Mouse (Mus musculus) fat pad, adult 2 months (tissue): Measurements from ENCODE around the gene Zmynd11.

Experiments
- DNase-seq: peaks from one replicate; pipeline ENCODE4 v3.0.0-alpha.2; 2011; ENCODE audit warnings: low read depth, low spot score; ENCODE audit errors: extremely low read depth

The Zmynd11 gene

GRCm38 (mm10) chr13:9663593-9663992, 101.5 kb downstream of the Zmynd11 start:
- DNase-seq = no peak

GRCm38 (mm10) chr13:9660711-9661110, 104.4 kb downstream of the Zmynd11 start:
- no peak for DNase-seq

GRCm38 (mm10) chr13:9656613-9657012, 108.5 kb downstream of the Zmynd11 start:
- no peak for DNase-seq

- no peak for DNase-seq
Measured at GRCm38 (mm10) chr13:9653018-9653417, 112.1 kb downstream of the Zmynd11 start.

GRCm38 (mm10) chr13:9650580-9650979, 114.5 kb downstream of the Zmynd11 start:
- no peak for DNase-seq

GRCm38 (mm10) chr13:9649894-9650293, 115.2 kb downstream of the Zmynd11 start:
- no peak for DNase-seq

- no peak for DNase-seq
Measured at GRCm38 (mm10) chr13:9648716-9649115, 116.4 kb downstream of the Zmynd11 start.

GRCm38 (mm10) chr13:9637949-9638348, 127.2 kb downstream of the Zmynd11 start:
- DNase-seq = no peak

- no peak for DNase-seq
Measured at GRCm38 (mm10) chr13:9636505-9636904, 128.6 kb downstream of the Zmynd11 start.

GRCm38 (mm10) chr13:9635951-9636350, 129.2 kb downstream of the Zmynd11 start:
- no peak for DNase-seq
